Mouse (Mus musculus): ENCODE results near the gene Pax2.
A peak's percentile ranks its signal among the peaks of the same experiment; 100 is the strongest.
"Not testable (repeated sequence)": the region's sequence is repeated elsewhere in the genome, so short reads cannot be mapped to it uniquely, and the experiment has no call there.

Pax2 gene

GRCm38 (mm10) chr19:44837426-44838205 lies 81.8 kb downstream of the Pax2 start:
- DNase-seq: no peak

GRCm38 (mm10) chr19:44838321-44838720 lies 82.5 kb downstream of the Pax2 start:
- DNase-seq: peak; percentile 10

- DNase-seq: not testable (repeated sequence)
Measured at GRCm38 (mm10) chr19:44842661-44843060, 86.8 kb downstream of the Pax2 start.

GRCm38 (mm10) chr19:44849465-44849864 lies 93.6 kb downstream of the Pax2 start:
- DNase-seq: no peak

GRCm38 (mm10) chr19:44858671-44859070 lies 102.8 kb downstream of the Pax2 start:
- no peak for DNase-seq

- no peak for DNase-seq
Measured at GRCm38 (mm10) chr19:44868766-44869165, 112.9 kb downstream of the Pax2 start.

- DNase-seq: no peak
Measured at GRCm38 (mm10) chr19:44874186-44874898, 118.5 kb downstream of the Pax2 start.

GRCm38 (mm10) chr19:44874928-44875327 lies 119.1 kb downstream of the Pax2 start:
- no peak for DNase-seq

GRCm38 (mm10) chr19:44875718-44876117 lies 119.9 kb downstream of the Pax2 start:
- DNase-seq: no peak

- no peak for DNase-seq
Measured at GRCm38 (mm10) chr19:44876529-44876928, 120.7 kb downstream of the Pax2 start.

GRCm38 (mm10) chr19:44882552-44883024 lies 126.7 kb downstream of the Pax2 start:
- peak; percentile 25 for DNase-seq

GRCm38 (mm10) chr19:44884331-44884730 lies 128.5 kb downstream of the Pax2 start:
- no peak for DNase-seq

GRCm38 (mm10) chr19:44886475-44886874 lies 130.6 kb downstream of the Pax2 start:
- no peak for DNase-seq
